In the genomic region with DNA sequence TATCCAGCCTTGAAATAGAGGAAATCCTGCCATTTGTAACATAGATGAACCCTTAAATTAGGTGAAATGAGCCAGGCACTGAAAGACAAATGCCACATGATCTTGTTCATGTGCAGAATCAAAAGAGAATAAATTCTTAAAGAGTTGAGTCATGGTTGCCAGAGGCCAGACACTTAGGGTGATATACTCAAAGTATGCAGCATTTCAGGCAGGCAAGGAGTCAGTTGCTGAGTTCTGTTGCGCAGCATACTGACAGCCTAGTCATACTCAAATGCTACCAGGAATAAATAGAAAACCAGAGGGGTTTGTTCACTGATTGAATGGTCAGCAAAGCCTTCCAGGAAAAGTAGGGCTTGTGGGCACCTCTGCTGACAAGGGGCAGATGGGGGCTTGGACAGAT, we compare ENCODE assay signal across 20 mouse cellular contexts.
DNase-seq lines count a peak whose midpoint lies in the region; ATAC-seq and TF ChIP-seq lines count a peak whose summit lies in the region.
"Had no signal": no experiment of that assay in that cellular context is flagged by ENCODE, and none has a peak within 500 bp of the region (broad histone marks: within the 10 kb centered on the region; RNA-seq: fewer than 3 reads in every experiment).

No protein-coding gene starts in this region.

- no peak for DNase-seq in cerebellum, adult 2 months
- DNase-seq in cerebellum, adult 9-10 months: no peak
- DNase-seq in 3T3-L1 (ENCODE audit: low read depth, low spot score) (peak; percentile 70), Patski (ENCODE audit: low read depth, low spot score) (no peak)
- peak; percentile 66 for DNase-seq in Muller cell, postnatal 12 days (ENCODE audit: inconsistent ontology term)
- no peak for DNase-seq in cerebellum, postnatal 25 days
- DNase-seq in left cerebral cortex, adult 8-10 months (ENCODE audit: low spot score in 2 of 2): no peak
- DNase-seq in left cerebral cortex, adult 11 months (ENCODE audit: low spot score): no peak
- DNase-seq: adrenal gland, adult 2 months; adrenal gland, adult 8-10 months; adrenal gland, postnatal 10 days; adrenal gland, postnatal 14 days; adrenal gland, postnatal 25 days; adrenal gland, postnatal 36 days; B cell, adult 2 months; cerebellum, adult 11 months; cerebellum, adult 11-12 months; cerebellum, adult 8-10 months had no signal

- no peak for TF ChIP-seq POLR2A in cerebellum, adult 2 months (IDR thresholded peaks at IDR 0.05; ENCODE audit: borderline replicate concordance, insufficient read depth, low read length)

- H3K27ac ChIP-seq in cerebellum, adult 2 months (ENCODE audit: insufficient read depth, low read length): peak overlapping the region; percentile 4; the same call in 1 of the 2 replicates

- no peaks in the 10 kb centered on the region for H3K27me3 ChIP-seq in cerebellum, adult 2 months (ENCODE audit: control insufficient read depth, insufficient read depth, low read length)
- H3K27me3 ChIP-seq in Patski: no peaks in the 10 kb centered on the region

- POLR2A ChIA-PET in Patski (lab: Charles Lee): no interaction called here

- WGBS in cerebellum, adult 2 months: 80% methylated on average over 1 of the region's 1 CpGs

- in situ Hi-C loops in Patski (cut with MboI; ENCODE audit: low pct_unique_long_range_greater_than_20kb): no loop called here

- peaks cover 5% of the 10 kb centered on the region for H3K4me1 ChIP-seq in cerebellum, adult 2 months (ENCODE audit: control insufficient read depth, insufficient read depth, low read length)

- no peak for TF ChIP-seq CTCF in cerebellum, adult 2 months (IDR thresholded peaks at IDR 0.05; ENCODE audit: borderline replicate concordance, insufficient read depth, low read depth, low read length)
- no peak for TF ChIP-seq CTCF in Patski (IDR thresholded peaks at IDR 0.05)

- peak; percentile 73 for ATAC-seq in Patski
- ATAC-seq: activated CD4-positive, CD25-positive, alpha-beta regulatory T cell, adult 4 months; CD4-positive, CD25-positive, alpha-beta regulatory T cell, adult 4 months had no signal

- CTCF ChIA-PET in Patski (lab: Charles Lee): no interaction called here

- H3K4me3 ChIP-seq in cerebellum, adult 2 months (replicated peaks; ENCODE audit: insufficient read depth, low read depth, low read length): no peak overlapping the region

Comparison
In these comparisons a context has a peak if more than half of its experiments do, and no peak if none do; other contexts are left out.
1. DNase-seq: peak in 3T3-L1 (single experiment) and Muller cell, postnatal 12 days (single experiment); none in cerebellum, adult 2 months (0 of 2), cerebellum, adult 9-10 months (single experiment), Patski (single experiment), cerebellum, postnatal 25 days (0 of 2), left cerebral cortex, adult 8-10 months (0 of 2) and left cerebral cortex, adult 11 months (single experiment).